Mouse (Mus musculus) embryo, embryonic 10 days (tissue): Measurements from ENCODE around the gene Svep1.
A peak's percentile ranks its signal among the peaks of the same experiment; 100 is the strongest.

Experiments
- DNase-seq: peaks from one replicate; pipeline ENCODE4 v3.0.0-alpha.2; 2015; ENCODE audit warnings: low spot score

The Svep1 gene

GRCm38 (mm10) chr4:58084155-58084554 lies 122.5 kb downstream of the Svep1 start:
- no peak for DNase-seq

GRCm38 (mm10) chr4:58082588-58082987 lies 124.1 kb downstream of the Svep1 start:
- peak; percentile 86 for DNase-seq

- peak; percentile 78 for DNase-seq
Measured at GRCm38 (mm10) chr4:58079631-58080030, 127.0 kb downstream of the Svep1 start.

GRCm38 (mm10) chr4:58077950-58078349 lies 128.7 kb downstream of the Svep1 start:
- DNase-seq, result no peak

- no peak for DNase-seq
Measured at GRCm38 (mm10) chr4:58077536-58077935, 129.1 kb downstream of the Svep1 start.

GRCm38 (mm10) chr4:58072888-58073287 lies 133.8 kb downstream of the Svep1 start:
- DNase-seq, result no peak

- no peak for DNase-seq
Measured at GRCm38 (mm10) chr4:58068886-58069285, 137.8 kb downstream of the Svep1 start.

GRCm38 (mm10) chr4:58064721-58065120 lies 141.9 kb downstream of the Svep1 start:
- DNase-seq, result no peak

GRCm38 (mm10) chr4:58062933-58063332 lies 143.7 kb downstream of the Svep1 start:
- DNase-seq, result no peak

- DNase-seq, result no peak
Measured at GRCm38 (mm10) chr4:58055653-58056052, 151.0 kb downstream of the Svep1 start.

- DNase-seq, result no peak
Measured at GRCm38 (mm10) chr4:58054441-58054840, 152.2 kb downstream of the Svep1 start.

GRCm38 (mm10) chr4:58050746-58051145 lies 155.9 kb downstream of the Svep1 start:
- no peak for DNase-seq

- no peak for DNase-seq
Measured at GRCm38 (mm10) chr4:58050276-58050675, 156.4 kb downstream of the Svep1 start.

GRCm38 (mm10) chr4:58044833-58045232 lies 161.8 kb downstream of the Svep1 start:
- no peak for DNase-seq

- DNase-seq, result no peak
Measured at GRCm38 (mm10) chr4:58044356-58044755, 162.3 kb downstream of the Svep1 start.

GRCm38 (mm10) chr4:58040093-58040492 lies 166.6 kb downstream of the Svep1 start:
- no peak for DNase-seq

GRCm38 (mm10) chr4:58037096-58037705 lies 169.5 kb downstream of the Svep1 start:
- no peak for DNase-seq

GRCm38 (mm10) chr4:58034663-58035062 lies 172.0 kb downstream of the Svep1 start:
- DNase-seq, result no peak

- no peak for DNase-seq
Measured at GRCm38 (mm10) chr4:58032714-58033113, 173.9 kb downstream of the Svep1 start.

- no peak for DNase-seq
Measured at GRCm38 (mm10) chr4:58009024-58009423, 197.6 kb downstream of the Svep1 start, which contains the start of gene Txndc8. Txndc8 (minus strand) TSS chr4:58009124.

- DNase-seq, result peak; percentile 4
Measured at GRCm38 (mm10) chr4:58003501-58003900, 203.2 kb downstream of the Svep1 start.
